Mouse (Mus musculus) cerebellum, adult 18-20 months (tissue): ENCODE data around the gene Siae.

Experiments
- DNase-seq, 2 experiments: peaks; one replicate each; pipeline ENCODE4 v3.0.0; 2021

The Siae gene

GRCm38 (mm10) chr9:37554838-37555748 is at the start of gene Siae:
Gene Siae, plus strand, starts transcription at chr9:37555698.
- no peak for DNase-seq

GRCm38 (mm10) chr9:37506023-37506422 is 49.5 kb upstream of the Siae start:
- no peak for DNase-seq

DNA sequence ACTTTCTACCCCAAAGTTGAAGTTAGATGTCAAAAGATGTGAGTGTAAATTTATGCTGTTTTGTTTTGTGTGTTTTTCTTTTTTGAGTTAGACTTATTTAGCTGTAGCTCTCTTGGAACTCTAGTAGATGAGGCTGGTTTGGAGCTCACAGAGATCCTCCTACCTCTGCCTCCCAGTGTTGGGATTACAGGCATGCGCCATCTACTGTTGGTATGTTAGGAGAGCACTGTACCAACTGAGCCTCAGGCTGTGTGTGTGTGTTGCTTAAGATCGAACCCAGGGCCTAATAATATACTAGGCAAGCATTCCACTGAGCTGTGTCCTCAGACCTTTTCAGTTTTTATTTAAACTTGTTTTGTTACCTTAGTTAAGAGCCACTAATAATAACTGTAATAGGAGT is 43.4 kb upstream of the Siae start:
- DNase-seq = no peak

- DNase-seq = no peak
Observed at GRCm38 (mm10) chr9:37514456-37514855, 41.0 kb upstream of the Siae start.

- DNase-seq = no peak
Observed at GRCm38 (mm10) chr9:37517467-37517866, 38.0 kb upstream of the Siae start.

DNA sequence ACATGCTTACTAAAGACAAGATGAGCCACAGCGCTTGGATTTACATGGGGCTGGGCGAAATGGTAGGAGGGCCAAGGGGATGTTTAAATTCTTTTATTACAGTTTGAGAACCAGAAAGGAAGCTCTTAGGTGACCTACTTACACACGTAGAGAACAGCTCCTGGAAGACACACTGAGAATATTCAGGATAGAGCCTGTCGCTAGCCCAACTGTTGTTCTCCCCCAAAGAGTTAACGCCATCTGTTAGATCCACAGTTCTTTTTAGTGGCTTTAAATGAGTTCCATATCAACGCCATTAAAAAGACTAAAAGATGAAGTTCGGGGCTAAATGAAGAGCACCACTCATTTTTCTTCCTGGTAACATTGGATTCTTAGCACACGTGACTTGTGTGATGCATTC is 36.5 kb upstream of the Siae start:
- peak; percentile 46 to 51 for DNase-seq

- peak; percentile 30 for DNase-seq
Observed at GRCm38 (mm10) chr9:37519995-37520394, 35.5 kb upstream of the Siae start.

DNA sequence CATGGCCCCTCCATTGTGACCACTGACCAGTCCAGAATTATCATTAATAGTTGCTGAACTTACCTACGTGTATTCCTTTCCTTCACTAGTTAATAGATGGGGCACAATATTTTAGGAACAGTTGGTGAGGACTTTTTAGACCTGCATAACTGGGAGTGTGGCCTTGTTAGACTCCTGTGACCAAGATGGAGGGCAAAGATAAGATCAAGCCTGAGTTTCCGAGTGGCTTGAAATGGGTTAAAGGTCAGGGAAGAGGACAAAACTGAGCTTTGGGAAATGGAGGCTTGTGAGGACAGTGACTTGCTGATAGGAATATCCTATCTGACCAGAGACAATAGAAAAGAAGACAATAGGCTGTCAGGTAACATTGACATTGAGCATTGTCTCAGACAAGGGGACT is 30.0 kb upstream of the Siae start:
- DNase-seq = no peak

DNA sequence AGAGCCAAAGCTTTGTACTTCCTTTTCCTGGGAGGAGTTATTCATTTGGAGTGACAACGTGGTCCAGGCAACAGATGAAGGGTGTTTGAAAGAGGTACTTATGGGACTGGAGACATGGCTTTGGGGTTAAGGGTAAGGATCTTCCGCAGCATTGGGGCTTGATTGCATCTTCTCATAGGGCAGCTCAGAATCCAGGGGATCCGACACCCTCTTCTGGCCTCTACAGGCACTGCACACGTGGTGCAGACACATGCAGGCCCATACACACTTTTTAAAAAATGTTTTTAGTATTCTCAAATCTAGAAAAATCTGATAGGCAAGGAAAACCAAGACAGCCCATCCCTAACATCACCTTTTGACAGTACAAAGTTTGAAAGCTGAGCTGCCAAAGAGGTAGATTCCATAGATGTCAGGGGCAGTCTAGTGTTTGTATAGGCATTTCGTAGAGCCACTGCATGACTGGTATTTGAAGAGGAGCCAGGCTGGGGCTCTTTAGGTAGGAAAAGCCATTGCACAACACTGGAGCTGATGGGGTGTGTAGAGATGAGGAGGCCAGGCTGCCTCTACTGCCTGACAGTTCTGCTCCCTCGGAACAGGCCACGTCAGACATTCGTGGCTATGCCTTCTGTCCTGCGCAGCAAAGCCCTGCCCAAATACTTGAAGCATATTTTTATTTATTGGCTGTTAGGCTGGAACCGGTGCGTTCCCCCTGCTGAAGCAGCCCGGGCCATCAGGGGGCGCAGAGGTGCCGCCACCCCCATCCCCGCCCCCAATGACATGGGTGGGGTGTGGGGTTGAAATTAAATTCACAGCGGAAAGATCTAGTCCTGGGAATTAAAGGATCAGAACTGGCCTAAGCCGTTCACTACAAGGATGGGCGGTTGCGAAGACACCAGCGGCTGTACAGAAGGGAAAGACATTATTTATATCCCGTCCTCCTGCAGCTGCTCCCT is 28.8 kb upstream of the Siae start:
- DNase-seq = no peak

GRCm38 (mm10) chr9:37527396-37528224 is 27.9 kb upstream of the Siae start, which contains the start of gene Esam:
Gene Esam, plus strand, starts transcription at chr9:37528078.
- DNase-seq = peak; percentile 24 to 31

GRCm38 (mm10) chr9:37528225-37528970 is 27.1 kb upstream of the Siae start:
- no peak for DNase-seq

- peak; percentile 67 for DNase-seq
Observed at GRCm38 (mm10) chr9:37530031-37530887, 25.2 kb upstream of the Siae start.

DNA sequence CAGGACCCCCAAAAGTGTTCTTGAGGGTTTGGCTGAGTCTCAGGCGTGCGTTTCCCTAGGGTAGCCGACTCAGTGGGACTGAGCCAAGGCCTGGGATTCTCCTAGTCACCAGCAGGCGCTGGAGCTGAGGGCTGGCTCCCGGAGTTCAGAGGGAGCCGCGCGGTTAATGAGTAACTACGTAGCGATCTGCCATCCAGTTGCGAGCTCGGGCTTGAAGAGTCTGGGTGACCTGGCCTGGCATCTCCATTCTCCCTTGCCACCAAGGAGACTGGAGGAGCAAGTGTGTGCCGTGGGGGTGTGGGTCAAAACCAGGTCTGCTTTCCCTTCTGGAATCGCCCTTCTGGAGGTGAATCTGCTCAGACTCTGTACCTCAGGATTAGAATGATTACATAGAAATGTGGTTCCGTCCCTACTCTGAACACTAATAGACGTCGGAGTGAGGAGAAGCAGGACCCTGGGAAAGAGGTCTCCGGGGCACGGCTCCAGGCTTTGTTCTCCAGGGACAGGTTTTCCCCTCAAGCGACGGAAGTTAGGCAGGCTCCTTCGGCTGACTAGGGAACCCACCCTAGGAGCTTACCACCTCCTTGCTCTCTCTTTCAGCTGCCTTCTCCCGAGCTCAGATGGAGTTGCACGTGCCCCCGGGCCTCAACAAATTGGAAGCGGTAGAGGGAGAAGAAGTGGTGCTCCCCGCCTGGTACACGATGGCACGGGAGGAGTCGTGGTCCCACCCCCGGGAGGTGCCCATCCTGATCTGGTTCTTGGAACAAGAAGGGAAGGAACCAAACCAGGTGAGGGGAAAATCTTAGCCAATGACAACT is 24.4 kb upstream of the Siae start:
- peak; percentile 60 to 64 for DNase-seq

DNA sequence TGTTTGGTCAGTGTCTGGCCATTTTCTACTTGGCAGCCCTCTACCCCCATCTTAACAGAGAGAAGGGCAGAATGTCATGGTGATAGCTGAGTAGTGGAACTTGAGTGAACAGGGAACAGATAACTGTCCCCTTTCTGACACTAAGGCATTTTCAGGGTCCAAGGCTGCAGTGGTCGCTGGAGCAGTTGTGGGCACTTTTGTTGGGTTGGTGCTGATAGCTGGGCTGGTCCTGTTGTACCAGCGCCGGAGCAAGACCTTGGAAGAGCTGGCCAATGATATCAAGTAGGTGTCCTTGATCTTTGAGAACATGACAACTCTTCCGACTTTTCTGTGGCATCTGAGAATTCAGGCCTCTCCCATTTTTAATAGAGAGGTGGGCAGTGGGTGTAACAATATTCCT is 18.6 kb upstream of the Siae start:
- DNase-seq = no peak

DNA sequence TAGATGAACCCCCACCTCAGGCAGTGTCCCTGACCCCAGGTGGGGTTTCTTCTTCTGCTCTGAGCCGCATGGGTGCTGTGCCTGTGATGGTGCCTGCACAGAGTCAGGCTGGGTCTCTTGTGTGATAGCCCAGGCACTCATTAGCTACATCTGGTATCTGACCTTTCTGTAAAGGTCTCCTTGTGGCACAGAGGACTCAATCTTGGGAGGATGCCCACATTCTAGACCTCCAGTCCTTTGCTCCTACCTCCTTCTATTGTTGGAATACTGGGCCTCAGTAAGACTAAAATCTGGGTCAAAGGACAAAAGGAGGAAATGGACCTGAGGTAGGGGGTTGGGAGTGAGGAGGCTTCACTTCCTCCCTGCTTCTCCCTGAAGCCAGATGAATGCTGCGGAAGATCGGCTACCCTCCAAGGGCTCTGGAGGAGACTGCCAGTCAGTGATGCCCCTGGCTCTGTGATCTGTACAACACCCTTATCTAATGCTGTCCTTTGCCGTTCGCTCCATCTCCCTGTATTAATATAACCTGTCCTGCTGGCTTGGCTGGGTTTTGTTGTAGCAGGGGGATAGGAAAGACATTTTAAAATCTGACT is 17.7 kb upstream of the Siae start:
- DNase-seq = no peak

DNA sequence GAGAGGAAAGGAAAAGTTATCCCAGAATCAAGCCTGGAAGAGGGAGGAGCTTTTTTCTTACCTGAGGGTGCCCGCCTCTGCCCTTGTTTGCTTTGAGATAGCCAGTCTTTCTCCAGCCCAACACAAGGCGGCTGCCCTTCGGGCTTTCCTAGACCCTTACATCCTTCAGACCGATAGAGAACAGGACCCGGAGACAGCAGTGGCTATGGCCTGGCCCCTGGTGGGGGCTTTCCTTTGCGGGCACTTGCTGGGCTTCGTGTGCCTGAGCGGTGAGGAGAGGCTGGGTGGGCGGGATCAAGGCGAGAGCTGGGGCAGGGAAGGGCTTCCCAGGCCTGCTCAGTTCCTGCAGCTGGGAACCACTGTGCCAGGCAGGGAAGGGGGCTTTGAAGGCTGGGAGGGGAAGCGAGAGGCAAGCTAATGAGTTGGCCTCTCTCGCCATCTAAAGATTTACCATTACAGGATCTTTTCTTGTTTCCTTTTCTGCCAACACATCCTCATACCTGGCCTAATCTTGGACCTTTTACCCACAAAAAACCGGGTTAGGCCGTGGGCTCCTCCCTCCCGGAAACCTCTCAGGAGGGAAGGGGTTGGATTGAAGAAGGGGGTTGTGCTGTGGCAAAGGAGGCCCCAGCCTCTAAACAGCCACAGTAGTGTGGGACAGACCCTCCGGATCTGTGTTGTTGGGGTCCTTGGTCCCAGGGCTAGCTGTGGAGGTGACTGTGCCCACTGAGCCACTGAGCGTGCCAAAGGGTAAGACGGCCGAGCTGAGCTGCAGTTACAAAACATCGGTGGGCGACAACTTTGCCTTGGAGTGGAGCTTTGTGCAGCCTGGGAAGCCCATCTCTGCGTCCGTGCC is 16.1 kb upstream of the Siae start, which contains the start of gene Vsig2:
Gene Vsig2, plus strand, starts transcription at position 86 of the 856 bp plus-strand sequence.
- no peak for DNase-seq

DNA sequence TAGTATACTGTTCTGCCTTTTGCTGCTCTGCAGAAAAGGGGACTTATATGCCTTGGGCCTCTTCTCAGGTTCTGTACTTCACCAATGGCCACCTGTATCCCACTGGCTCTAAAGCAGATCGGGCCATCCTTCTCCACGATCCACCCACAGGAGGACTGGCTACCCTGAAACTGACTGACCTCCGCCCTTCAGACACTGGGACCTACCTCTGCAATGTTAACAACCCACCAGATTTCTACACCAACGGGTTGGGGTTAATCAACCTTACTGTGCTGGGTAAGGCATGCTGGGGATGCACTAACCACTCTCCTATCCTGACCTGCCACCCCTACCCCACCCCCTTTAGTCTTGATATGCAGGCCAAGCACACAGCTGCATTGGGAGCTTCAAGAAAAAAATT is 15.3 kb upstream of the Siae start:
- no peak for DNase-seq
